Comparison of ENCODE assay signal across 8 mouse cellular contexts in genomic region chr11:83020621-83021020, GRCm38 (mm10). TPM values are rescaled to one million over a fixed set of nuclear protein-coding genes. Genes with fewer than 3 reads are reported as not detected.
A peak's percentile ranks its signal among the peaks of the same experiment; 100 is the strongest.
DNase-seq lines count a peak whose midpoint lies in the region; ATAC-seq and TF ChIP-seq lines count a peak whose summit lies in the region.

Gene Slfn8 (minus strand): TSS chr11:83020810.

- H3K4me3 ChIP-seq in myocyte: peak within 1 kb of the TSS; percentile 11
- no peak within 1 kb of the TSS for H3K4me3 ChIP-seq in hindbrain, embryonic 16.5 days (ENCODE audit: low read length)
- no peak within 1 kb of the TSS for H3K4me3 ChIP-seq in midbrain, embryonic 15.5 days

- peak; percentile 8 to 21 for DNase-seq in cerebellum, postnatal 10 days
- no peak for DNase-seq in cerebellum, adult 11-12 months
- peak; percentile 7 for DNase-seq in urinary bladder, postnatal 25 days (ENCODE audit: low spot score)
- no peak for DNase-seq in urinary bladder, adult 2 months (ENCODE audit: low spot score)
- DNase-seq in heart, postnatal 4 days: peak; percentile 24

- no peaks in the 10 kb centered on the region for H3K27me3 ChIP-seq in myocyte (ENCODE audit: control insufficient read depth, insufficient read depth, insufficient read length)
- no peaks in the 10 kb centered on the region for H3K27me3 ChIP-seq in hindbrain, embryonic 16.5 days (replicated peaks; ENCODE audit: control insufficient read depth, insufficient read depth, low read length)
- H3K27me3 ChIP-seq in midbrain, embryonic 15.5 days (replicated peaks): no peaks in the 10 kb centered on the region

- H3K4me1 ChIP-seq in hindbrain, embryonic 16.5 days (ENCODE audit: control insufficient read depth, insufficient read depth, low read depth, low read length): no peaks in the 10 kb centered on the region
- H3K4me1 ChIP-seq in midbrain, embryonic 15.5 days: no peaks in the 10 kb centered on the region

- no peak within 1 kb of the TSS for H3K27ac ChIP-seq in hindbrain, embryonic 16.5 days (ENCODE audit: low read depth, low read length)
- H3K27ac ChIP-seq in midbrain, embryonic 15.5 days: no peak within 1 kb of the TSS

- no peak for ATAC-seq in hindbrain, embryonic 16.5 days
- ATAC-seq in midbrain, embryonic 15.5 days (replicated peaks): no peak

- H3ac ChIP-seq in myocyte (ENCODE audit: control insufficient read depth, insufficient read length): no peak within 1 kb of the TSS

- no peaks in the 10 kb centered on the region for H3K36me3 ChIP-seq in myocyte (ENCODE audit: control insufficient read depth, insufficient read depth)
- H3K36me3 ChIP-seq in hindbrain, embryonic 16.5 days (ENCODE audit: control insufficient read depth, insufficient read depth, low read length): no peaks in the 10 kb centered on the region
- no peaks in the 10 kb centered on the region for H3K36me3 ChIP-seq in midbrain, embryonic 15.5 days (replicated peaks)

- no peak for TF ChIP-seq POLR2A in myocyte (IDR thresholded peaks at IDR 0.05; ENCODE audit: insufficient read length, low read depth)

- peak within 1 kb of the TSS; percentile 30 for H3K4me2 ChIP-seq in myocyte (ENCODE audit: low read depth)
- no peak within 1 kb of the TSS for H3K4me2 ChIP-seq in hindbrain, embryonic 16.5 days (ENCODE audit: low read length)
- no peak within 1 kb of the TSS for H3K4me2 ChIP-seq in midbrain, embryonic 15.5 days

- 75% methylated on average over 5 of the region's 5 CpGs for WGBS in hindbrain, embryonic 16.5 days
- 75% methylated on average over 5 of the region's 5 CpGs for whole genome bisulfite sequencing in midbrain, embryonic 15.5 days

- no peaks in the 10 kb centered on the region for H3K79me2 ChIP-seq in myocyte (ENCODE audit: control insufficient read depth, insufficient read depth)

- H3K9ac ChIP-seq in hindbrain, embryonic 16.5 days (ENCODE audit: low read depth, low read length): no peak within 1 kb of the TSS
- no peak within 1 kb of the TSS for H3K9ac ChIP-seq in midbrain, embryonic 15.5 days

- H3K9me3 ChIP-seq in hindbrain, embryonic 16.5 days (ENCODE audit: control insufficient read depth, low read length): no peaks in the 10 kb centered on the region
- H3K9me3 ChIP-seq in midbrain, embryonic 15.5 days: no peaks in the 10 kb centered on the region

TF ChIP-seq in myocyte, 11 proteins besides CTCF, POLR2A, EP300 and RAD21:
- TF ChIP-seq E2F4 (IDR thresholded peaks at IDR 0.05; ENCODE audit: insufficient read depth) (no peak), TCF12 (IDR thresholded peaks at IDR 0.05; ENCODE audit: insufficient read depth, poor library complexity, severe bottlenecking) (no peak), MYOD1 (IDR thresholded peaks at IDR 0.05; ENCODE audit: control insufficient read depth in 1 of 3, insufficient read length in 2 of 3, low read depth in 2 of 3) (no peak), CEBPB (IDR thresholded peaks at IDR 0.05; ENCODE audit: insufficient read depth, poor library complexity, severe bottlenecking) (no peak), USF1 (IDR thresholded peaks at IDR 0.05; ENCODE audit: low read depth) (no peak), SRF (IDR thresholded peaks at IDR 0.05; ENCODE audit: control insufficient read depth, insufficient read length, low read depth) (no peak), MYOG (IDR thresholded peaks at IDR 0.05; ENCODE audit: control insufficient read depth in 1 of 3, insufficient read depth in 1 of 3, insufficient read length in 2 of 3, low read depth in 2 of 3) (no peak), TCF3 (IDR thresholded peaks at IDR 0.05; ENCODE audit: insufficient read length, low read depth) (no peak), POLR2AphosphoS2 (IDR thresholded peaks at IDR 0.05; ENCODE audit: insufficient read length, low read depth) (no peak)

RNA-seq across cellular contexts. Expression of gene Slfn8, which starts in this region (rescaled TPM):
- polyA plus RNA-seq in urinary bladder, adult 2 months (2012; rRNA removed): 3.0 and 3.8 TPM in 2 replicates
- under 1 TPM; 0.43 TPM for total RNA-seq in heart, postnatal 4 days (2021)
- polyA plus RNA-seq in myocyte (2012; fragmentation: generic; extraction: Trizol): not detected
- 0.14 and 0.37 TPM in 2 replicates for polyA plus RNA-seq in hindbrain, embryonic 16.5 days (2015; fragmentation: Nextera tagmentation; extraction: Ambion mirVana)
- polyA plus RNA-seq in midbrain, embryonic 15.5 days (2015; fragmentation: Nextera tagmentation; extraction: Ambion mirVana): 0.26 and 0.27 TPM in 2 replicates

Comparison
In these comparisons a context has a peak if more than half of its experiments do, and no peak if none do; other contexts are left out.
1. DNase-seq: peak in cerebellum, postnatal 10 days (2 of 2) and urinary bladder, postnatal 25 days (single experiment); none in cerebellum, adult 11-12 months (single experiment) and urinary bladder, adult 2 months (single experiment).
2. Peak in DNase-seq in heart, postnatal 4 days; RNA of the gene not detected or under 1 TPM.